Mouse (Mus musculus) cortical plate, adult 2 months (tissue): ENCODE results near the gene Hpn.

Experiments
- CTCF ChIP-seq: fragments of 200-500 bp; IDR thresholded peaks from 2 replicates; pipeline ENCODE4 v1.5.1; 2011; ENCODE audit warnings: mild to moderate bottlenecking, control low read depth, low read length; ENCODE audit not compliant: insufficient read depth; ENCODE audit errors: extremely low read depth
- POLR2A ChIP-seq: fragments of 200-500 bp; IDR thresholded peaks from 2 replicates; pipeline ENCODE4 v1.6.1; 2011; ENCODE audit warnings: mild to moderate bottlenecking, low read length, control low read depth; ENCODE audit not compliant: insufficient read depth; ENCODE audit errors: extremely low read depth

DNA sequence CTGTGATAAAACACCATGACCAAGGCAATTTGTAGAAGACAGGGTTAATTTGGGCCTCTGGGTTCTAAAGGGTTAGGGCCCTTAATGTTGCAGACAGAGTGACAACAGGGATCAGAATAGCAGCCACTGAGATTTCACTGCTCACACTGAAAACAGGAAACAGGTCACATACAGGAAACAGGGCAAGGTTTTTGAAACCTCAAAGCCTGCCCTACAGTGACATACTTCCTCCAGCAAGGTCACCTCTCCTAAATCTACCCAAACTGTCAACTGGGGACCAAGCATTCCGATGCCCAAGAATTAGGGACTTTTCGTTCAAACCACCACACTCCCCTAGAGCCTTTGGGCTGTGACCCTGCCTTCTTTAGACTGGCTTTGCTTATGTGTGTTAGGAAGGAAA, 25.4 kb downstream of the Hpn start:
- TF ChIP-seq POLR2A (no peak), CTCF (no peak)
